Mouse (Mus musculus) spleen, embryonic (tissue): Measurements from ENCODE around the gene Nub1.

Source experiments
- CTCF ChIA-PET: fragments of 350-600 bp; sonication (Branson Sonifier 250); formaldehyde crosslinking; loops from one replicate; lab custom pipeline; 2022; lab: Charles Lee

The Nub1 gene

GRCm38 (mm10) chr5:24687696-24688095, 2.4 kb downstream of the Nub1 start:
- CTCF ChIA-PET: interaction anchor here (0.6 kb wide), 1 partner anchor 85 kb away, joined by 3 read pairs; no protein-coding TSS in a partner anchor

- CTCF ChIA-PET: no interaction called here
Measured at GRCm38 (mm10) chr5:24696704-24697103, 11.4 kb downstream of the Nub1 start.

GRCm38 (mm10) chr5:24701271-24701670, 15.9 kb downstream of the Nub1 start:
- CTCF ChIA-PET: no interaction called here

- CTCF ChIA-PET: no interaction called here
Measured at GRCm38 (mm10) chr5:24704615-24705014, 19.3 kb downstream of the Nub1 start.

- CTCF ChIA-PET: interaction anchor here (0.6 kb wide), 1 partner anchor 40 kb away, joined by 5 read pairs; no protein-coding TSS in a partner anchor
Measured at GRCm38 (mm10) chr5:24709962-24710361, 24.6 kb downstream of the Nub1 start.

GRCm38 (mm10) chr5:24711615-24712014, 26.3 kb downstream of the Nub1 start:
- CTCF ChIA-PET: no interaction called here

- CTCF ChIA-PET: no interaction called here
Measured at GRCm38 (mm10) chr5:24713199-24713598, 27.9 kb downstream of the Nub1 start.

- CTCF ChIA-PET: no interaction called here
Measured at GRCm38 (mm10) chr5:24713987-24714386, 28.7 kb downstream of the Nub1 start.

GRCm38 (mm10) chr5:24718076-24718475, 32.7 kb downstream of the Nub1 start:
- CTCF ChIA-PET: no interaction called here

- CTCF ChIA-PET: no interaction called here
Measured at GRCm38 (mm10) chr5:24719852-24720251, 34.5 kb downstream of the Nub1 start.

- CTCF ChIA-PET: no interaction called here
Measured at GRCm38 (mm10) chr5:24723527-24724269, 38.4 kb downstream of the Nub1 start.

GRCm38 (mm10) chr5:24724270-24724634, 38.9 kb downstream of the Nub1 start:
- CTCF ChIA-PET: no interaction called here

GRCm38 (mm10) chr5:24724805-24725204, 39.5 kb downstream of the Nub1 start:
- CTCF ChIA-PET: no interaction called here

- CTCF ChIA-PET: no interaction called here
Measured at GRCm38 (mm10) chr5:24725897-24726296, 40.6 kb downstream of the Nub1 start.

- CTCF ChIA-PET: no interaction called here
Measured at GRCm38 (mm10) chr5:24726901-24727836, 41.8 kb downstream of the Nub1 start.

- CTCF ChIA-PET: interaction anchor here (0.5 kb wide), 1 partner anchor 45 kb away, joined by 6 read pairs; no protein-coding TSS in a partner anchor
Measured at GRCm38 (mm10) chr5:24729797-24730487, 44.6 kb downstream of the Nub1 start.

- CTCF ChIA-PET: interaction anchor here (0.7 kb wide), 1 partner anchor 120 kb away, joined by 5 read pairs; no protein-coding TSS in a partner anchor
Measured at GRCm38 (mm10) chr5:24730488-24730871, 45.1 kb downstream of the Nub1 start, which contains the start of gene Wdr86. Gene Wdr86 (minus strand): TSS chr5:24730727.

GRCm38 (mm10) chr5:24730986-24731385, 45.7 kb downstream of the Nub1 start:
- CTCF ChIA-PET: interaction anchor here (0.7 kb wide), 1 partner anchor 121 kb away, joined by 5 read pairs; no protein-coding TSS in a partner anchor

GRCm38 (mm10) chr5:24733134-24733533, 47.8 kb downstream of the Nub1 start:
- CTCF ChIA-PET: no interaction called here

- CTCF ChIA-PET: no interaction called here
Measured at GRCm38 (mm10) chr5:24733771-24734426, 48.6 kb downstream of the Nub1 start.

- CTCF ChIA-PET: no interaction called here
Measured at GRCm38 (mm10) chr5:24737595-24737994, 52.3 kb downstream of the Nub1 start.
